Mouse (Mus musculus) bone marrow macrophage, adult 2 months (primary cell): ENCODE results near the gene Cenpb.

Experiments
- CTCF ChIP-seq: IDR thresholded peaks from 2 replicates; pipeline ENCODE4 v1.5.1; 2012; ENCODE audit warnings: low read depth, mild to moderate bottlenecking, low read length, moderate library complexity
- POLR2A ChIP-seq: IDR thresholded peaks from 2 replicates; pipeline ENCODE4 v1.6.1; 2012; ENCODE audit warnings: mild to moderate bottlenecking, low read depth, low read length, borderline replicate concordance

DNA sequence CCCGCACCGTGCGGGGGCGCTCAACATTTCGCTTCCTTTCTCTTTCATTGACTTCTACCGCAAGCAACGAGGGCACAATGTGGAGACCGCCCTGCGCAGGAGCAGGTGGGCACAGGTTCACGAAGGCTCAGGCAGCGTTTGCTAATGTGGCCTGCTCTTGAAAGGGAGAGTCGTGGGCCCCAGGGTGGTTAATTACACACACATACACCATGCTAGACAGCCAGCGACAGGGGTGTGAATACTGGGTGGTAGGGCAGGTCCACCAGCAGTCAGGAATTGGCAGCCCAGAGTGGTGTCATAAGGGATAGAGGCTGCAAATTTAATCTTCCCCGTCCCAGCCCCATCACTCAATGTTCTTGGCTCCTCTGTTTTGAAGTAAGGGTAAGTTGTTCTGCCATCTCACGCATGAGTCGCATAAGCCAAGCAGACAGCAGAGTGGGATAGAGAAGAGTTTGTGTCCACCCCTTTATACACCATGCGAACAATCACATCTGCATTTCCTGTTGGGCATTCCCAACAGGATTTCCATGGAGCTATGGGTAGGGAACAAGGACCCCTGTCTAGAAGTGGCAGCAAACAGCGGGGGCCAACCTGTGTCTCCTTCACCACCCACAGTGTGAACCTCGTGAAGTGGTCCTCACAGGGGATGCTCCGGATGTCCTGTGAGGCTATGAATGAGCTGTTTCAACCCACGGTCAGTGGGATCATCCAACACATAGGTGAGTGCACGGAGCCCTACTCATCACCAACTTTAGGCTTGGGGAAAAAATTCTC lies 36.7 kb downstream of the Cenpb start:
- TF ChIP-seq POLR2A (no peak), CTCF (no peak)
